ENCODE assay signal across 20 mouse cellular contexts in genomic region chr12:29986241-29986640, GRCm38 (mm10). TPM values are rescaled to one million over a fixed set of nuclear protein-coding genes. Genes with fewer than 3 reads are reported as not detected.
"Had no signal": no experiment of that assay in that cellular context is flagged by ENCODE, and none has a peak within 500 bp of the region (broad histone marks: within the 10 kb centered on the region; RNA-seq: fewer than 3 reads in every experiment).

No protein-coding gene starts in this region.

- H3K27me3 ChIP-seq: midbrain, embryonic 12.5 days; neural tube, embryonic 13.5 days; neural tube, embryonic 15.5 days had no signal

- ATAC-seq: midbrain, embryonic 16.5 days had no signal

- H3K9me3 ChIP-seq: midbrain, embryonic 10.5 days; midbrain, embryonic 12.5 days; neural tube, embryonic 13.5 days; neural tube, embryonic 15.5 days had no signal

- H3K4me1 ChIP-seq: midbrain, embryonic 10.5 days; midbrain, embryonic 12.5 days; neural tube, embryonic 13.5 days; neural tube, embryonic 15.5 days had no signal

- H3K27ac ChIP-seq: midbrain, embryonic 10.5 days; midbrain, embryonic 12.5 days; neural tube, embryonic 13.5 days; neural tube, embryonic 15.5 days had no signal

- H3K9ac ChIP-seq: lung, embryonic 14.5 days; midbrain, embryonic 12.5 days; neural tube, embryonic 13.5 days; neural tube, embryonic 15.5 days had no signal

- H3K4me3 ChIP-seq: midbrain, embryonic 10.5 days; midbrain, embryonic 12.5 days; myocyte; neural tube, embryonic 13.5 days; neural tube, embryonic 15.5 days had no signal

- DNase-seq: lung, adult 18-20 months; lung, embryonic 14.5 days; lung, postnatal 10 days; lung, postnatal 4 days; midbrain, embryonic 14.5 days; retina, postnatal 1 day; right cerebral cortex, adult 18-20 months; right cerebral cortex, postnatal 25 days; right cerebral cortex, postnatal 4 days; spleen, adult 18-20 months; thymus, adult 18-20 months; thymus, postnatal 14 days; thymus, postnatal 36 days had no signal

RNA-seq across cellular contexts. Expression of gene Pxdn, which starts 48.8 kb away (rescaled TPM):
- total RNA-seq: megakaryocyte-erythroid progenitor cell, adult 5-6 weeks had no signal
